Mouse (Mus musculus) erythroblast, embryonic 14.5 days (primary cell): Measurements from ENCODE around the gene Nanos3.

Experiments
- GATA1 ChIP-seq: IDR thresholded peaks from 2 replicates; pipeline ENCODE4 v1.6.1; 2012; ENCODE audit warnings: low read length, inconsistent platforms, mixed read lengths
- TAL1 ChIP-seq: IDR thresholded peaks from 3 replicates; pipeline ENCODE4 v1.6.1; 2012; ENCODE audit warnings: low read length, inconsistent platforms, mixed read lengths

GRCm38 (mm10) chr8:84184085-84185043, 653 bp downstream of the Nanos3 start:
- TF ChIP-seq GATA1 (no peak), TAL1 (no peak)
